Mouse (Mus musculus) midbrain, embryonic 15.5 days (tissue): ENCODE data around the gene Larp4b. TPM values are rescaled to one million over a fixed set of nuclear protein-coding genes. Genes with fewer than 3 reads are reported as not detected.
A peak's percentile ranks its signal among the peaks of the same experiment; 100 is the strongest.
"Not testable (repeated sequence)": the region's sequence is repeated elsewhere in the genome, so short reads cannot be mapped to it uniquely, and the experiment has no call there.

Experiments
- ATAC-seq: fragments of 200-750 bp; cut with Nextera tagmentation; replicated peaks from 2 replicates; pipeline ENCODE4 v1.8.0; 2017; ENCODE audit warnings: moderate TSS enrichment
- H3K27ac ChIP-seq: fragments of 300-500 bp; sonication (generic); 2 replicates; pipeline ENCODE4 v1.5.1; 2015; ENCODE audit warnings: mild to moderate bottlenecking, inconsistent platforms
- H3K27me3 ChIP-seq: fragments of 300-500 bp; sonication (generic); replicated peaks from 2 replicates; pipeline ENCODE4 v1.6.1; 2015; ENCODE audit warnings: inconsistent platforms
- H3K36me3 ChIP-seq: fragments of 300-500 bp; sonication (generic); replicated peaks from 2 replicates; pipeline ENCODE4 v1.6.1; 2015; ENCODE audit warnings: inconsistent platforms
- H3K4me1 ChIP-seq: fragments of 300-500 bp; sonication (generic); 2 replicates; pipeline ENCODE4 v1.6.1; 2015; ENCODE audit warnings: inconsistent platforms
- H3K4me2 ChIP-seq: fragments of 300-500 bp; sonication (generic); 2 replicates; pipeline ENCODE4 v1.6.1; 2015; ENCODE audit warnings: inconsistent platforms, mild to moderate bottlenecking, moderate library complexity
- H3K4me3 ChIP-seq: fragments of 300-500 bp; sonication (generic); 2 replicates; pipeline ENCODE4 v1.5.1; 2015; ENCODE audit warnings: mild to moderate bottlenecking, inconsistent platforms
- H3K9ac ChIP-seq: fragments of 300-500 bp; sonication (generic); 2 replicates; pipeline ENCODE4 v1.6.1; 2015; ENCODE audit warnings: mild to moderate bottlenecking, inconsistent platforms
- H3K9me3 ChIP-seq: fragments of 300-500 bp; sonication (generic); 2 replicates; pipeline ENCODE4 v1.6.1; 2016; ENCODE audit warnings: inconsistent platforms
- WGBS: fragments of 180-500 bp; shearing (Covaris S2); methylation state at CpG from one replicate; pipeline ENCODE4 v1.1.7; 2015; ENCODE audit warnings: mixed read lengths; 5-methylcytosine and 5-hydroxymethylcytosine counted together
- polyA plus RNA-seq: library from polyadenylated mRNA; unstranded; fragments of >200 nt; fragmentation: Nextera tagmentation; extraction: Ambion mirVana; gene quantifications from 2 replicates; pipeline ENCODE4 v1.2.1, GENCODE M21; 2015

Larp4b gene
- polyA plus RNA-seq, result 38.9 and 39.3 TPM in 2 replicates

GRCm38 (mm10) chr13:9093316-9094155 lies at the start of gene Larp4b:
TSS of gene Larp4b (plus strand) at chr13:9093881.
- peak within 1 kb of the TSS; percentile 93 for H3K4me2 ChIP-seq
- H3K36me3 ChIP-seq, result no peaks in the 10 kb centered on the region
- peak within 1 kb of the TSS; percentile 88 for H3K27ac ChIP-seq
- peak within 1 kb of the TSS; percentile 96 for H3K4me3 ChIP-seq
- no peaks in the 10 kb centered on the region for H3K27me3 ChIP-seq
- H3K9ac ChIP-seq, result peak within 1 kb of the TSS; percentile 94
- H3K9me3 ChIP-seq, result no peaks in the 10 kb centered on the region
- peak; percentile 100 for ATAC-seq
- under 1% methylated on average over 91 of the region's 92 CpGs for WGBS
- H3K4me1 ChIP-seq, result peaks cover 33% of the 10 kb centered on the region

GRCm38 (mm10) chr13:9044731-9045130 lies 49.0 kb upstream of the Larp4b start:
- no peaks in the 10 kb centered on the region for H3K4me1 ChIP-seq
- H3K4me3 ChIP-seq, result no peak overlapping the region
- no peaks in the 10 kb centered on the region for H3K9me3 ChIP-seq
- H3K9ac ChIP-seq, result no peak overlapping the region
- H3K27me3 ChIP-seq, result no peaks in the 10 kb centered on the region
- WGBS, result 100% methylated on average over 1 of the region's 1 CpGs
- ATAC-seq, result no peak
- no peaks in the 10 kb centered on the region for H3K36me3 ChIP-seq
- H3K27ac ChIP-seq, result no peak overlapping the region
- H3K4me2 ChIP-seq, result no peak overlapping the region

GRCm38 (mm10) chr13:9052049-9052691 lies 41.5 kb upstream of the Larp4b start:
- not testable (repeated sequence) for H3K9ac ChIP-seq, H3K4me2 ChIP-seq, H3K27ac ChIP-seq, ATAC-seq, H3K9me3 ChIP-seq, H3K4me1 ChIP-seq, H3K4me3 ChIP-seq, H3K36me3 ChIP-seq, H3K27me3 ChIP-seq
- 69% methylated on average over 10 of the region's 10 CpGs for WGBS

- Histone ChIP-seq H3K9ac (no peak overlapping the region), H3K4me3 (no peak overlapping the region), H3K36me3 (no peaks in the 10 kb centered on the region), H3K4me1 (no peaks in the 10 kb centered on the region), H3K9me3 (no peaks in the 10 kb centered on the region), H3K4me2 (no peak overlapping the region), H3K27ac (no peak overlapping the region), H3K27me3 (no peaks in the 10 kb centered on the region)
- ATAC-seq, result no peak
- WGBS, result 74% methylated on average over 1 of the region's 1 CpGs
Measured at GRCm38 (mm10) chr13:9057277-9057676, 36.4 kb upstream of the Larp4b start.

GRCm38 (mm10) chr13:9058706-9059105 lies 35.0 kb upstream of the Larp4b start:
- Histone ChIP-seq H3K9ac (no peak overlapping the region), H3K27me3 (no peaks in the 10 kb centered on the region), H3K4me2 (no peak overlapping the region), H3K27ac (no peak overlapping the region), H3K9me3 (no peaks in the 10 kb centered on the region), H3K4me1 (no peaks in the 10 kb centered on the region), H3K36me3 (no peaks in the 10 kb centered on the region), H3K4me3 (no peak overlapping the region)
- WGBS, result 95% methylated on average over 4 of the region's 4 CpGs
- ATAC-seq, result no peak

GRCm38 (mm10) chr13:9061394-9061793 lies 32.3 kb upstream of the Larp4b start:
- Histone ChIP-seq H3K4me1 (no peaks in the 10 kb centered on the region), H3K9me3 (no peaks in the 10 kb centered on the region), H3K27ac (no peak overlapping the region), H3K36me3 (no peaks in the 10 kb centered on the region), H3K27me3 (no peaks in the 10 kb centered on the region), H3K4me3 (no peak overlapping the region), H3K4me2 (no peak overlapping the region), H3K9ac (no peak overlapping the region)
- no peak for ATAC-seq
- WGBS, result 77% methylated on average over 4 of the region's 4 CpGs

- no peak overlapping the region for H3K27ac ChIP-seq
- no peaks in the 10 kb centered on the region for H3K27me3 ChIP-seq
- H3K9ac ChIP-seq, result no peak overlapping the region
- ATAC-seq, result no peak
- 92% methylated on average over 2 of the region's 2 CpGs for WGBS
- no peak overlapping the region for H3K4me2 ChIP-seq
- H3K4me1 ChIP-seq, result no peaks in the 10 kb centered on the region
- H3K4me3 ChIP-seq, result no peak overlapping the region
- no peaks in the 10 kb centered on the region for H3K9me3 ChIP-seq
- H3K36me3 ChIP-seq, result no peaks in the 10 kb centered on the region
Measured at GRCm38 (mm10) chr13:9064196-9064595, 29.5 kb upstream of the Larp4b start.

GRCm38 (mm10) chr13:9066107-9066506 lies 27.6 kb upstream of the Larp4b start:
- no peaks in the 10 kb centered on the region for H3K27me3 ChIP-seq
- no peak overlapping the region for H3K27ac ChIP-seq
- H3K9me3 ChIP-seq, result no peaks in the 10 kb centered on the region
- no peaks in the 10 kb centered on the region for H3K4me1 ChIP-seq
- H3K4me3 ChIP-seq, result no peak overlapping the region
- no peaks in the 10 kb centered on the region for H3K36me3 ChIP-seq
- no peak overlapping the region for H3K9ac ChIP-seq
- no peak for ATAC-seq
- H3K4me2 ChIP-seq, result no peak overlapping the region
- WGBS, result 54% methylated on average over 5 of the region's 5 CpGs

- H3K9ac ChIP-seq, result no peak overlapping the region
- 90% methylated on average over 7 of the region's 9 CpGs for WGBS
Measured at GRCm38 (mm10) chr13:9071008-9071407, 22.7 kb upstream of the Larp4b start.

GRCm38 (mm10) chr13:9073818-9074217 lies 19.9 kb upstream of the Larp4b start:
- Histone ChIP-seq H3K4me3 (no peak overlapping the region), H3K4me2 (no peak overlapping the region), H3K27me3 (no peaks in the 10 kb centered on the region), H3K4me1 (no peaks in the 10 kb centered on the region), H3K36me3 (no peaks in the 10 kb centered on the region), H3K27ac (no peak overlapping the region), H3K9me3 (no peaks in the 10 kb centered on the region), H3K9ac (no peak overlapping the region)
- 73% methylated on average over 4 of the region's 4 CpGs for WGBS
- ATAC-seq, result no peak

More at GRCm38 (mm10) chr13:9071008-9071407, 22.7 kb upstream of the Larp4b start:
- Histone ChIP-seq H3K4me3 (no peak overlapping the region), H3K9me3 (no peaks in the 10 kb centered on the region), H3K27me3 (no peaks in the 10 kb centered on the region), H3K4me2 (no peak overlapping the region), H3K27ac (no peak overlapping the region), H3K4me1 (no peaks in the 10 kb centered on the region), H3K36me3 (no peaks in the 10 kb centered on the region)
- no peak for ATAC-seq

GRCm38 (mm10) chr13:9075825-9076592 lies 17.7 kb upstream of the Larp4b start:
- no peak overlapping the region for H3K27ac ChIP-seq
- no peaks in the 10 kb centered on the region for H3K27me3 ChIP-seq
- no peaks in the 10 kb centered on the region for H3K9me3 ChIP-seq
- no peaks in the 10 kb centered on the region for H3K4me1 ChIP-seq
- H3K4me3 ChIP-seq, result no peak overlapping the region
- no peak overlapping the region for H3K9ac ChIP-seq
- ATAC-seq, result no peak
- no peaks in the 10 kb centered on the region for H3K36me3 ChIP-seq
- no peak overlapping the region for H3K4me2 ChIP-seq
- WGBS, result 78% methylated on average over 7 of the region's 7 CpGs

GRCm38 (mm10) chr13:9082128-9082883 lies 11.4 kb upstream of the Larp4b start:
- H3K27ac ChIP-seq, result no peak overlapping the region
- no peak overlapping the region for H3K4me2 ChIP-seq
- no peaks in the 10 kb centered on the region for H3K36me3 ChIP-seq
- H3K9ac ChIP-seq, result no peak overlapping the region
- no peak overlapping the region for H3K4me3 ChIP-seq
- no peaks in the 10 kb centered on the region for H3K27me3 ChIP-seq
- H3K4me1 ChIP-seq, result no peaks in the 10 kb centered on the region
- 82% methylated on average over 14 of the region's 14 CpGs for WGBS
- no peaks in the 10 kb centered on the region for H3K9me3 ChIP-seq
- ATAC-seq, result no peak
